Mouse (Mus musculus) liver, adult (tissue): ENCODE data around the gene Dtnb.

Experiments
- GATA4 ChIP-seq: IDR thresholded peaks from 2 replicates; pipeline ENCODE4 v1.6.1; 2014; ENCODE audit warnings: mild to moderate bottlenecking, low read length; ENCODE audit not compliant: insufficient replicate concordance

Dtnb gene

GRCm38 (mm10) chr12:3768391-3768790 is 196.2 kb downstream of the Dtnb start:
- TF ChIP-seq GATA4, result no peak

- no peak for TF ChIP-seq GATA4
Observed at GRCm38 (mm10) chr12:3770546-3770945, 198.4 kb downstream of the Dtnb start.

- no peak for TF ChIP-seq GATA4
Observed at GRCm38 (mm10) chr12:3771080-3771479, 198.9 kb downstream of the Dtnb start.

GRCm38 (mm10) chr12:3773643-3774042 is 201.5 kb downstream of the Dtnb start:
- TF ChIP-seq GATA4, result no peak

GRCm38 (mm10) chr12:3776015-3776414 is 203.8 kb downstream of the Dtnb start:
- no peak for TF ChIP-seq GATA4

GRCm38 (mm10) chr12:3777682-3778081 is 205.5 kb downstream of the Dtnb start:
- no peak for TF ChIP-seq GATA4

- TF ChIP-seq GATA4, result no peak
Observed at GRCm38 (mm10) chr12:3778286-3778685, 206.1 kb downstream of the Dtnb start.

- TF ChIP-seq GATA4, result no peak
Observed at GRCm38 (mm10) chr12:3779639-3780038, 207.5 kb downstream of the Dtnb start.

GRCm38 (mm10) chr12:3780405-3780891 is 208.3 kb downstream of the Dtnb start:
- no peak for TF ChIP-seq GATA4

- no peak for TF ChIP-seq GATA4
Observed at GRCm38 (mm10) chr12:3780931-3781471, 208.8 kb downstream of the Dtnb start.

- TF ChIP-seq GATA4, result no peak
Observed at GRCm38 (mm10) chr12:3781482-3781881, 209.3 kb downstream of the Dtnb start.

- no peak for TF ChIP-seq GATA4
Observed at GRCm38 (mm10) chr12:3783196-3783825, 211.1 kb downstream of the Dtnb start.

- TF ChIP-seq GATA4, result no peak
Observed at GRCm38 (mm10) chr12:3784258-3784657, 212.1 kb downstream of the Dtnb start.

- no peak for TF ChIP-seq GATA4
Observed at GRCm38 (mm10) chr12:3784729-3785128, 212.5 kb downstream of the Dtnb start.

GRCm38 (mm10) chr12:3787041-3787440 is 214.9 kb downstream of the Dtnb start:
- no peak for TF ChIP-seq GATA4

GRCm38 (mm10) chr12:3787541-3787940 is 215.4 kb downstream of the Dtnb start:
- TF ChIP-seq GATA4, result no peak

GRCm38 (mm10) chr12:3788421-3789051 is 216.4 kb downstream of the Dtnb start:
- TF ChIP-seq GATA4, result no peak

- TF ChIP-seq GATA4, result no peak
Observed at GRCm38 (mm10) chr12:3789626-3790185, 217.5 kb downstream of the Dtnb start.
